17 mouse cellular contexts compared by ENCODE assay signal in the genomic region with DNA sequence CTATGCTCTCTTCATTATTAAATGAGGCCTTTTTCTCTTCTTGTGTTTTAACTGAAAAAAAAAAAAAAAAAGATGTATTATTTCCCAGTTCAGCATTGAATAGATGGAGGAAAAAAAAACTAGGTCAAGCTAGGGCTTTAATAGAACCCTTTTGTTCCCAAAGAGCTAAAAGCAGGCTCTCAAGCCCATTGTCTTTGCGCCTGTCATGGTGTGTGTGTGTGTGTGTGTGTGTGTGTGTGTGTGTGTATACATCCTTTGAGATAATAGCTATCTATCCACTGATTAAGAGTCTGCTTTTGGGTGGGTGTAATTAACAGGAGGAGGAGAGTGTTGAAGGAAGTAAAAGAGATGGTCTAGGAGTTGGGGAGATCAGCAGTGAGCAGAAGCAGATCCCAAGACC.
"Had no signal": no experiment of that assay in that cellular context is flagged by ENCODE, and none has a peak within 500 bp of the region (broad histone marks: within the 10 kb centered on the region; RNA-seq: fewer than 3 reads in every experiment).

No protein-coding gene starts in this region.

- H3K27me3 ChIP-seq: liver, embryonic 15.5 days; lung, embryonic 15.5 days; midbrain, embryonic 12.5 days; neural tube, embryonic 13.5 days; neural tube, embryonic 15.5 days had no signal

- H3K27ac ChIP-seq: liver, embryonic 15.5 days; lung, embryonic 15.5 days; midbrain, embryonic 10.5 days; midbrain, embryonic 12.5 days; neural tube, embryonic 13.5 days; neural tube, embryonic 15.5 days had no signal

- H3K4me2 ChIP-seq: liver, embryonic 15.5 days; lung, embryonic 15.5 days; midbrain, embryonic 12.5 days; neural tube, embryonic 13.5 days; neural tube, embryonic 15.5 days had no signal

- ATAC-seq: liver, postnatal 0 days; lung, postnatal 0 days; midbrain, embryonic 16.5 days had no signal

- H3K4me1 ChIP-seq: liver, embryonic 15.5 days; lung, embryonic 15.5 days; neural tube, embryonic 15.5 days had no signal

- H3K4me3 ChIP-seq: liver, embryonic 15.5 days; lung, embryonic 15.5 days; midbrain, embryonic 10.5 days; midbrain, embryonic 12.5 days; myocyte; neural tube, embryonic 13.5 days; neural tube, embryonic 15.5 days had no signal

- H3K9me3 ChIP-seq: liver, embryonic 15.5 days; lung, embryonic 15.5 days; midbrain, embryonic 10.5 days; midbrain, embryonic 12.5 days; neural tube, embryonic 13.5 days; neural tube, embryonic 15.5 days had no signal

- H3K9ac ChIP-seq: liver, embryonic 15.5 days; liver, postnatal 0 days; lung, embryonic 15.5 days; midbrain, embryonic 12.5 days; neural tube, embryonic 13.5 days; neural tube, embryonic 15.5 days had no signal

- H3K36me3 ChIP-seq: liver, embryonic 15.5 days; lung, embryonic 15.5 days; midbrain, embryonic 10.5 days; midbrain, embryonic 12.5 days; neural tube, embryonic 13.5 days had no signal

- DNase-seq: liver, postnatal 0 days; lung, adult 2 months; lung, postnatal 4 days; midbrain, embryonic 14.5 days; right cerebral cortex, postnatal 14 days; thymus, adult 18-20 months; thymus, postnatal 14 days; thymus, postnatal 36 days had no signal
